Mouse (Mus musculus) hindbrain, embryonic 12.5 days (tissue): ENCODE data around the gene Man2b2. TPM values are rescaled to one million over a fixed set of nuclear protein-coding genes. Genes with fewer than 3 reads are reported as not detected.

Source experiments
- ATAC-seq: fragments of 200-750 bp; cut with Nextera tagmentation; 2 replicates; pipeline ENCODE4 v1.8.0; 2017; ENCODE audit warnings: moderate TSS enrichment; ENCODE audit not compliant: low FRiP score
- H3K27ac ChIP-seq: fragments of 300-500 bp; sonication (generic); 2 replicates; pipeline ENCODE4 v1.5.1; 2016; ENCODE audit warnings: mild to moderate bottlenecking
- H3K27me3 ChIP-seq: fragments of 300-500 bp; sonication (generic); 2 replicates; pipeline ENCODE4 v1.6.1; 2016; ENCODE audit warnings: mild to moderate bottlenecking
- H3K36me3 ChIP-seq: fragments of 300-500 bp; sonication (generic); 2 replicates; pipeline ENCODE4 v1.6.1; 2016; ENCODE audit warnings: mild to moderate bottlenecking
- H3K4me1 ChIP-seq: fragments of 300-500 bp; sonication (generic); 2 replicates; pipeline ENCODE4 v1.6.1; 2016
- H3K4me2 ChIP-seq: fragments of 300-500 bp; sonication (generic); replicated peaks from 2 replicates; pipeline ENCODE4 v1.6.1; 2016; ENCODE audit warnings: mild to moderate bottlenecking
- H3K4me3 ChIP-seq: fragments of 300-500 bp; sonication (generic); 2 replicates; pipeline ENCODE4 v1.5.1; 2016; ENCODE audit warnings: mild to moderate bottlenecking
- H3K9ac ChIP-seq: fragments of 300-500 bp; sonication (generic); 2 replicates; pipeline ENCODE4 v1.6.1; 2016; ENCODE audit warnings: mild to moderate bottlenecking, moderate library complexity
- H3K9me3 ChIP-seq: fragments of 300-500 bp; sonication (generic); replicated peaks from 2 replicates; pipeline ENCODE4 v1.6.1; 2016; ENCODE audit warnings: mild to moderate bottlenecking
- WGBS: fragments of 180-500 bp; shearing (Covaris S2); methylation state at CpG from one replicate; pipeline ENCODE4 v1.1.7; 2016; 5-methylcytosine and 5-hydroxymethylcytosine counted together
- polyA plus RNA-seq: library from polyadenylated mRNA; unstranded; fragments of >200 nt; fragmentation: Nextera tagmentation; extraction: Ambion mirVana; gene quantifications from 2 replicates; pipeline ENCODE4 v1.2.1, GENCODE M21; 2016

Gene Man2b2
- 16.1 and 16.7 TPM in 2 replicates for polyA plus RNA-seq

GRCm38 (mm10) chr5:36829913-36830879, at the start of gene Man2b2:
Man2b2 (minus strand) TSS chr5:36830653.
- ATAC-seq: peak; percentile 80
- Histone ChIP-seq H3K4me2 (peak within 1 kb of the TSS; percentile 74), H3K9me3 (no peaks in the 10 kb centered on the region), H3K27ac (no peak within 1 kb of the TSS), H3K27me3 (no peaks in the 10 kb centered on the region), H3K4me1 (peaks cover 13% of the 10 kb centered on the region), H3K9ac (peak within 1 kb of the TSS; percentile 69), H3K36me3 (peaks cover 3% of the 10 kb centered on the region; the same call in 1 of the 2 replicates), H3K4me3 (peak within 1 kb of the TSS; percentile 57)
- WGBS: 5% methylated on average over 44 of the region's 46 CpGs

GRCm38 (mm10) chr5:36878801-36879200, 48.3 kb upstream of the Man2b2 start:
- 79% methylated on average over 4 of the region's 4 CpGs for WGBS
- H3K4me1 ChIP-seq: 0 out of 2 replicates have a peak, but pooled peaks cover 5% of the 10 kb centered on the region

GRCm38 (mm10) chr5:36877641-36878040, 47.2 kb upstream of the Man2b2 start:
- H3K36me3 ChIP-seq: no peaks in the 10 kb centered on the region
- no peak overlapping the region for H3K27ac ChIP-seq
- H3K4me1 ChIP-seq: 0 out of 2 replicates have a peak, but pooled peaks cover 3% of the 10 kb centered on the region
- 89% methylated on average over 2 of the region's 2 CpGs for WGBS
- no peak overlapping the region for H3K9ac ChIP-seq
- no peak overlapping the region for H3K4me2 ChIP-seq
- no peak overlapping the region for H3K4me3 ChIP-seq
- H3K9me3 ChIP-seq: no peaks in the 10 kb centered on the region
- ATAC-seq: no peak
- H3K27me3 ChIP-seq: peaks cover 16% of the 10 kb centered on the region

More at GRCm38 (mm10) chr5:36878801-36879200, 48.3 kb upstream of the Man2b2 start:
- Histone ChIP-seq H3K27me3 (peaks cover 8% of the 10 kb centered on the region), H3K9ac (no peak overlapping the region), H3K27ac (no peak overlapping the region), H3K4me2 (no peak overlapping the region), H3K9me3 (no peaks in the 10 kb centered on the region), H3K4me3 (no peak overlapping the region), H3K36me3 (no peaks in the 10 kb centered on the region)
- no peak for ATAC-seq

GRCm38 (mm10) chr5:36876777-36877396, 46.4 kb upstream of the Man2b2 start:
- Histone ChIP-seq H3K27ac (no peak overlapping the region), H3K4me1 (0 out of 2 replicates have a peak, but pooled peaks cover 3% of the 10 kb centered on the region), H3K4me3 (no peak overlapping the region), H3K9ac (no peak overlapping the region), H3K27me3 (peaks cover 23% of the 10 kb centered on the region), H3K9me3 (no peaks in the 10 kb centered on the region), H3K4me2 (no peak overlapping the region), H3K36me3 (no peaks in the 10 kb centered on the region)
- ATAC-seq: no peak
- WGBS: 48% methylated on average over 7 of the region's 7 CpGs

- Histone ChIP-seq H3K4me3 (no peak overlapping the region), H3K9ac (no peak overlapping the region), H3K4me1 (0 out of 2 replicates have a peak, but pooled peaks cover 3% of the 10 kb centered on the region), H3K27ac (no peak overlapping the region), H3K4me2 (no peak overlapping the region), H3K36me3 (no peaks in the 10 kb centered on the region), H3K27me3 (peaks cover 32% of the 10 kb centered on the region), H3K9me3 (no peaks in the 10 kb centered on the region)
- no peak for ATAC-seq
- WGBS: 87% methylated on average over 4 of the region's 4 CpGs
Observed at GRCm38 (mm10) chr5:36875956-36876355, 45.5 kb upstream of the Man2b2 start.

- Histone ChIP-seq H3K4me2 (no peak overlapping the region), H3K4me1 (peaks cover 16% of the 10 kb centered on the region), H3K4me3 (no peak overlapping the region), H3K27me3 (peaks cover 76% of the 10 kb centered on the region), H3K9me3 (no peaks in the 10 kb centered on the region), H3K9ac (no peak overlapping the region), H3K36me3 (no peaks in the 10 kb centered on the region), H3K27ac (no peak overlapping the region)
- no peak for ATAC-seq
- 86% methylated on average over 6 of the region's 6 CpGs for WGBS
Observed at GRCm38 (mm10) chr5:36870916-36871315, 40.5 kb upstream of the Man2b2 start.

GRCm38 (mm10) chr5:36869578-36870236, 39.3 kb upstream of the Man2b2 start:
- H3K4me1 ChIP-seq: peaks cover 16% of the 10 kb centered on the region
- peak; percentile 59 for ATAC-seq
- H3K9ac ChIP-seq: peak overlapping the region; percentile 52
- no peaks in the 10 kb centered on the region for H3K9me3 ChIP-seq
- H3K36me3 ChIP-seq: no peaks in the 10 kb centered on the region
- H3K4me2 ChIP-seq: peak overlapping the region; percentile 85
- under 1% methylated on average over 47 of the region's 56 CpGs for WGBS
- no peak overlapping the region; the same call in 1 of the 2 replicates for H3K27ac ChIP-seq
- H3K27me3 ChIP-seq: peaks cover 88% of the 10 kb centered on the region
- H3K4me3 ChIP-seq: peak overlapping the region; percentile 50

GRCm38 (mm10) chr5:36869186-36869577, 38.7 kb upstream of the Man2b2 start:
- no peak; the same call in 1 of the 2 replicates for ATAC-seq
- peak overlapping the region; percentile 85 for H3K4me2 ChIP-seq

GRCm38 (mm10) chr5:36868266-36869090, 38.0 kb upstream of the Man2b2 start, which contains the start of gene Ppp2r2c:
Ppp2r2c (plus strand) TSS chr5:36868513.
- Histone ChIP-seq H3K4me3 (peak within 1 kb of the TSS; percentile 50), H3K36me3 (no peaks in the 10 kb centered on the region), H3K27me3 (peaks cover 95% of the 10 kb centered on the region), H3K9ac (peak within 1 kb of the TSS; percentile 74), H3K27ac (no peak within 1 kb of the TSS), H3K4me1 (peaks cover 16% of the 10 kb centered on the region), H3K9me3 (no peaks in the 10 kb centered on the region), H3K4me2 (peak within 1 kb of the TSS; percentile 85)
- WGBS: under 1% methylated on average over 50 of the region's 108 CpGs
- peak; percentile 23; the same call in 1 of the 2 replicates for ATAC-seq

More at GRCm38 (mm10) chr5:36869186-36869577, 38.7 kb upstream of the Man2b2 start:
- Histone ChIP-seq H3K4me3 (peak overlapping the region; percentile 50), H3K9ac (peak overlapping the region; percentile 74; the same call in 1 of the 2 replicates), H3K4me1 (peaks cover 16% of the 10 kb centered on the region), H3K9me3 (no peaks in the 10 kb centered on the region), H3K36me3 (no peaks in the 10 kb centered on the region), H3K27me3 (peaks cover 93% of the 10 kb centered on the region), H3K27ac (no peak overlapping the region)
- WGBS: under 1% methylated on average over 7 of the region's 7 CpGs

GRCm38 (mm10) chr5:36867561-36867960, 37.1 kb upstream of the Man2b2 start:
- H3K27ac ChIP-seq: no peak overlapping the region
- ATAC-seq: 0 out of 2 replicates have a peak, but pooled peaks have one; percentile 6

GRCm38 (mm10) chr5:36866701-36867250, 36.3 kb upstream of the Man2b2 start:
- Histone ChIP-seq H3K27ac (no peak overlapping the region), H3K4me3 (no peak overlapping the region), H3K36me3 (no peaks in the 10 kb centered on the region), H3K4me1 (peaks cover 16% of the 10 kb centered on the region), H3K27me3 (peaks cover 88% of the 10 kb centered on the region), H3K4me2 (no peak overlapping the region), H3K9me3 (no peaks in the 10 kb centered on the region), H3K9ac (no peak overlapping the region)
- no peak for ATAC-seq
- WGBS: 71% methylated on average over 7 of the region's 7 CpGs

More at GRCm38 (mm10) chr5:36867561-36867960, 37.1 kb upstream of the Man2b2 start:
- Histone ChIP-seq H3K4me1 (peaks cover 16% of the 10 kb centered on the region), H3K9ac (no peak overlapping the region; the same call in 1 of the 2 replicates), H3K4me2 (peak overlapping the region; percentile 85; the same call in 1 of the 2 replicates), H3K4me3 (no peak overlapping the region), H3K36me3 (no peaks in the 10 kb centered on the region), H3K27me3 (peaks cover 95% of the 10 kb centered on the region), H3K9me3 (no peaks in the 10 kb centered on the region)
- 9% methylated on average over 6 of the region's 6 CpGs for WGBS
